Mouse (Mus musculus) ES-E14 (cell line): Measurements from ENCODE around the gene Kpna6. TPM values are rescaled to one million over a fixed set of nuclear protein-coding genes. Genes with fewer than 3 reads are reported as not detected.
A peak's percentile ranks its signal among the peaks of the same experiment; 100 is the strongest.

Source experiments
- DNase-seq: peaks from one replicate; pipeline ENCODE4 v3.0.0-alpha.2; 2013; ENCODE audit warnings: low read depth, low spot score
- H3K27ac ChIP-seq: 2 replicates; pipeline ENCODE4 v1.5.1; 2012; ENCODE audit warnings: low read depth, mild to moderate bottlenecking, low read length, moderate library complexity, mixed read lengths; ENCODE audit not compliant: poor library complexity, insufficient read depth, severe bottlenecking
- H3K36me3 ChIP-seq: 2 replicates; pipeline ENCODE4 v1.6.1; 2012; ENCODE audit warnings: mild to moderate bottlenecking, low read length, moderate library complexity, mixed read lengths; ENCODE audit not compliant: control insufficient read depth, poor library complexity, insufficient read depth, severe bottlenecking
- H3K4me1 ChIP-seq, 2 experiments: fragments of 150-350 bp in 1 of 2; sonication (generic) in 1 of 2; 2 replicates each; pipeline ENCODE4 v1.6.1; 2012; ENCODE audit warnings: low read length in 2 of 2, mild to moderate bottlenecking in 1 of 2, mixed read lengths in 1 of 2; ENCODE audit not compliant: control insufficient read depth in 2 of 2, insufficient read depth in 2 of 2, poor library complexity in 1 of 2
- H3K4me3 ChIP-seq, 2 experiments: fragments of 150-350 bp in 1 of 2; sonication (generic) in 1 of 2; 2 replicates each; pipeline ENCODE4 v1.5.1; 2012; ENCODE audit warnings: low read length in 2 of 2, low read depth in 1 of 2, mild to moderate bottlenecking in 1 of 2, mixed read lengths in 1 of 2; ENCODE audit not compliant: insufficient read depth in 1 of 2, poor library complexity in 1 of 2, severe bottlenecking in 1 of 2
- H3K9ac ChIP-seq: 2 replicates; pipeline ENCODE4 v1.6.1; 2012; ENCODE audit warnings: low read depth, mild to moderate bottlenecking, low read length, mixed read lengths; ENCODE audit not compliant: poor library complexity, insufficient read depth, severe bottlenecking
- H3K9me3 ChIP-seq: fragments of 150-350 bp; sonication (generic); 2 replicates; pipeline ENCODE4 v1.6.1; 2012; ENCODE audit warnings: low read depth, mild to moderate bottlenecking, low read length; ENCODE audit not compliant: control insufficient read depth, insufficient read depth
- CHD2 ChIP-seq: IDR thresholded peaks from 2 replicates; pipeline ENCODE4 v1.6.1; 2014; ENCODE audit warnings: mild to moderate bottlenecking, low read depth, low read length, inconsistent platforms
- HCFC1 ChIP-seq: IDR thresholded peaks from 2 replicates; pipeline ENCODE4 v1.6.1; 2012; ENCODE audit warnings: low read length, inconsistent platforms, borderline replicate concordance; ENCODE audit not compliant: insufficient read depth
- MAFK ChIP-seq: IDR thresholded peaks from 2 replicates; pipeline ENCODE4 v1.6.1; 2014; ENCODE audit warnings: mild to moderate bottlenecking, low read depth, low read length, inconsistent platforms; ENCODE audit not compliant: insufficient read depth
- ZC3H11A ChIP-seq: IDR thresholded peaks from 2 replicates; pipeline ENCODE4 v1.6.1; 2012; ENCODE audit warnings: low read depth, mild to moderate bottlenecking, inconsistent platforms, low read length, borderline replicate concordance
- ZNF384 ChIP-seq: IDR thresholded peaks from 2 replicates; pipeline ENCODE4 v1.6.1; 2012; ENCODE audit warnings: low read depth, low read length, inconsistent platforms
- in situ Hi-C, 2 experiments: fragments of 600-800 bp; cut with MboI; formaldehyde crosslinking; loops; one replicate each; pipeline ENCODE4 v1.15.1; 2025; ENCODE audit warnings: low sequenced_read_pairs in 2 of 2, inconsistent platforms in 1 of 2; ENCODE audit not compliant: unreplicated experiment in 2 of 2
- total RNA-seq: library from RNA; depleted of rRNA; stranded (reverse); fragments of 300-350 nt; gene quantifications from 2 replicates; pipeline ENCODE4 v1.2.3, GENCODE M21; 2012

Kpna6 gene
- total RNA-seq, 1 experiment: 39.4 TPM

GRCm38 (mm10) chr4:129610472-129610871 is 62.1 kb downstream of the Kpna6 start:
- no peak overlapping the region for H3K9ac ChIP-seq
- TF ChIP-seq CHD2 (no peak), MAFK (no peak), HCFC1 (no peak)
- in situ Hi-C loops: no loop called here
- H3K36me3 ChIP-seq: peaks cover 10% of the 10 kb centered on the region; the same call in 1 of the 2 replicates
- H3K4me1 ChIP-seq: peaks cover 2 to 25% of the 10 kb centered on the region in 2 experiments; a peak in 2 of 4 replicates
- no peak overlapping the region for H3K4me3 ChIP-seq
- DNase-seq: no peak
- no peaks in the 10 kb centered on the region for H3K9me3 ChIP-seq
- no peak overlapping the region for H3K27ac ChIP-seq

- Histone ChIP-seq H3K36me3 (peaks cover 10% of the 10 kb centered on the region; the same call in 1 of the 2 replicates), H3K4me3 (no peak overlapping the region), H3K9ac (peak overlapping the region; percentile 29), H3K9me3 (no peaks in the 10 kb centered on the region), H3K4me1 (peaks cover 2 to 25% of the 10 kb centered on the region in 2 experiments; a peak in 2 of 4 replicates), H3K27ac (peak overlapping the region; percentile 17; the same call in 1 of the 2 replicates)
- in situ Hi-C loops: no loop called here
- TF ChIP-seq HCFC1 (no peak), CHD2 (no peak), ZNF384 (no peak), ZC3H11A (no peak), MAFK (no peak)
- DNase-seq: peak; percentile 41
Observed at GRCm38 (mm10) chr4:129610026-129610425, 62.5 kb downstream of the Kpna6 start.

- no peak for DNase-seq
- Histone ChIP-seq H3K9ac (peak overlapping the region; percentile 29; the same call in 1 of the 2 replicates), H3K9me3 (no peaks in the 10 kb centered on the region), H3K4me3 (no peak overlapping the region), H3K36me3 (peaks cover 10% of the 10 kb centered on the region; the same call in 1 of the 2 replicates), H3K4me1 (peaks cover 4 to 25% of the 10 kb centered on the region in 2 experiments; a peak in 2 of 4 replicates), H3K27ac (peak overlapping the region; percentile 55)
- in situ Hi-C loops: no loop called here
- TF ChIP-seq MAFK (no peak), HCFC1 (no peak)
Observed at GRCm38 (mm10) chr4:129609139-129609631, 63.4 kb downstream of the Kpna6 start.

DNA sequence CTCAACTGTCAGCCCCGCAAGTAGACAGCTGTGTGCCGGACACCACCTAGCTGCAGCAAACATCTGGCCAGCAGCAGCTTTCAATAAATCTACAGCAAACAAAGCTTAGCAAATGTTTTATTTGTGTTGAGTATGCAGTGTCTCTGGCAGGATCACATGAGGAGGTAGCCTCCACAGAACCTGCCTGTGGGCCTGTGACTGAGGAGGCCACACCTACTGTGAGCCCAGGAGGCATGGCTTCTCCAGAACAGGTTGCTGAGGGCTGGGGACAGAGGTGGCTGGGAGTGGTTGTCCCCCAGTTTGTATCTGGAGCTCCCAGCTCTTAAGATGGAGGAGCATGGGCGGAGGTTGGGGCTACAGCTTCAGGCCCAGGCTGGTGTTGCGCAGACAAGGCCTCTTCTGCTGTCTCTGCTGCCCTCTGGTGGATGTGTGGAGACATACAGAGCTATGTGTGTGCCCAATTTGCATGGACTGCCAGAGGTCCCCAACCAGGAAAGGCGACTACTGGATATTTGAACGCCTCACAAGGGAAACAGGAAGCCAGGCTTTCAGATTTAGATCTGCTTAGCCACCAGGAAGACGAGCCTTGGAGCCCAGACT is 64.0 kb downstream of the Kpna6 start:
- TF ChIP-seq MAFK (no peak), CHD2 (no peak)
- Histone ChIP-seq H3K9ac (peak overlapping the region; percentile 38; the same call in 1 of the 2 replicates), H3K4me3 (no peak overlapping the region), H3K9me3 (no peaks in the 10 kb centered on the region), H3K4me1 (peaks cover 6 to 21% of the 10 kb centered on the region in 2 experiments; a peak in 1 of 4 replicates), H3K27ac (peak overlapping the region; percentile 70), H3K36me3 (peaks cover 10% of the 10 kb centered on the region; the same call in 1 of the 2 replicates)
- DNase-seq: peak; percentile 85
- in situ Hi-C loops: no loop called here
